Mouse (Mus musculus) midbrain, embryonic 11.5 days (tissue): ENCODE measurements around the gene Vps13d. TPM values are rescaled to one million over a fixed set of nuclear protein-coding genes. Genes with fewer than 3 reads are reported as not detected.
"Not testable (repeated sequence)": the region's sequence is repeated elsewhere in the genome, so short reads cannot be mapped to it uniquely, and the experiment has no call there.

Source experiments
- ATAC-seq: fragments of 200-750 bp; cut with Nextera tagmentation; 2 replicates; pipeline ENCODE4 v1.8.0; 2017; ENCODE audit warnings: moderate TSS enrichment, moderate library complexity; ENCODE audit not compliant: low FRiP score
- DNase-seq: peaks from one replicate; pipeline ENCODE4 v3.0.0; 2015; ENCODE audit warnings: low spot score; ENCODE audit errors: missing footprints
- H3K27ac ChIP-seq: fragments of 300-500 bp; sonication (generic); 2 replicates; pipeline ENCODE4 v1.5.1; 2014; ENCODE audit warnings: low read depth, low read length
- H3K27me3 ChIP-seq: fragments of 300-500 bp; sonication (generic); 2 replicates; pipeline ENCODE4 v1.6.1; 2014; ENCODE audit warnings: mild to moderate bottlenecking, low read length, moderate library complexity, mixed read lengths; ENCODE audit not compliant: control insufficient read depth, insufficient read depth
- H3K36me3 ChIP-seq: fragments of 300-500 bp; sonication (generic); 2 replicates; pipeline ENCODE4 v1.6.1; 2014; ENCODE audit warnings: mild to moderate bottlenecking, low read length, moderate library complexity, mixed read lengths; ENCODE audit not compliant: control insufficient read depth, insufficient read depth
- H3K4me1 ChIP-seq: fragments of 300-500 bp; sonication (generic); 2 replicates; pipeline ENCODE4 v1.6.1; 2014; ENCODE audit warnings: low read length; ENCODE audit not compliant: control insufficient read depth, insufficient read depth
- H3K4me2 ChIP-seq: fragments of 300-500 bp; sonication (generic); 2 replicates; pipeline ENCODE4 v1.6.1; 2014; ENCODE audit warnings: mild to moderate bottlenecking, moderate library complexity
- H3K4me3 ChIP-seq: fragments of 300-500 bp; sonication (generic); 2 replicates; pipeline ENCODE4 v1.5.1; 2014; ENCODE audit warnings: low read depth, low read length
- H3K9ac ChIP-seq: fragments of 300-500 bp; sonication (generic); 2 replicates; pipeline ENCODE4 v1.6.1; 2014; ENCODE audit warnings: low read length
- H3K9me3 ChIP-seq: fragments of 300-500 bp; sonication (generic); 2 replicates; pipeline ENCODE4 v1.6.1; 2016; ENCODE audit warnings: low read length; ENCODE audit not compliant: control insufficient read depth
- WGBS: fragments of 180-500 bp; shearing (Covaris S2); extraction: QIAGEN DNeasy Blood & Tissue Kit; methylation state at CpG from one replicate; pipeline ENCODE4 v1.1.7; 2014; 5-methylcytosine and 5-hydroxymethylcytosine counted together
- polyA plus RNA-seq: library from polyadenylated mRNA; unstranded; fragments of >200 nt; fragmentation: Nextera tagmentation; extraction: Ambion mirVana; gene quantifications from 2 replicates; pipeline ENCODE4 v1.2.1, GENCODE M21; 2014

The Vps13d gene
- polyA plus RNA-seq, 1 experiment from 2014 or later, result 8.7 TPM

DNA sequence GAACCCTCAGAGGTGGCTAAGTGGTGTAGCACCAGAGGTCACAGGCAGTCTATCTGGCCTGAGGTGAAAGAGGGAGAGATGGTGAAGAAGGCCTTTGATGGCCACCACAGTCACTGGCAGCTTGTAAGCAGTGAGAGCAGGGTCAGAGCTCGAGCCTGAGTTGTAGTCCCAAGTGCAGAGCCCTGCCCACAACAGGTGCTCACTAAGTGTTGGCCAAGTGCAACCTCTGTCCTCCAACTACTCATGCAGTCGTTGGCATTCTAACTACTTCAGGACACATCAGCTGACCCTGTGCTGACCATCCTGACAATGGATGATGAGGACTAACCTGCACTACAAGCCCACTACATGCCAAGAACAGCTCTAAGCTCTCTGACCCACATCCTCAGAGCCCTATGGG is 7.2 kb downstream of the Vps13d start:
- Histone ChIP-seq H3K4me3 (no peak overlapping the region), H3K4me1 (no peaks in the 10 kb centered on the region), H3K9ac (no peak overlapping the region), H3K27ac (no peak overlapping the region), H3K27me3 (no peaks in the 10 kb centered on the region), H3K36me3 (no peaks in the 10 kb centered on the region; the same call in 1 of the 2 replicates), H3K9me3 (no peaks in the 10 kb centered on the region), H3K4me2 (no peak overlapping the region)
- ATAC-seq (no peak), DNase-seq (no peak)
- 86% methylated on average over 2 of the region's 2 CpGs for WGBS

DNA sequence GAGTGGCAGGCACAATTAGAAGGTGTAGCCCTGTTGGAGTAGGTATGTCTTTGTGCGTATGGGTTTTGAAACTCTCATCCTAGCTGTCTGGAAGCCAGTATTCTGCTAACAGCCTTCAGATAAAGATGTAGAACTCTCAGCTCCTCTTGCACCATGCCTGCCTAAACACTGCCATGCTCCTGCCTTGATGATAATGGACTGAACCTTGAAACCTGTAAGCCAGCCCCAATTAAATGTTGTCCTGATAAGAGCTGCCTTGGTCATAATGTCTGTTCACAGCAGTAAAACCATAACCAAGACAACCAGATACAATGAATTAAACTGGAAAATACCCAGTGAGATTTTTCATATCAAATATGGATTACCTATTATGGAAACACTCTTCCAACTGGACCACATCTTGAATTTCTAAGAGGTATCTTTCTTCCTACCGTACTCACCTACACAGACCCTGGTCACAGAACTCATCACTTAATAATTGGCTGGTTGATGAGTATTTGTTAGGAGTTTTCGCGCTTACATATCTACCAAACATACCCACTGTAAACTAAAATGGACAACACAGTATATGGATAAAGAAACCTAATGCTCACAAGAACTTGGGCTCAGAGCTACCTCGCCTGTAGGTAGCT is 15.8 kb downstream of the Vps13d start:
- Histone ChIP-seq H3K4me2 (no peak overlapping the region), H3K4me3 (no peak overlapping the region), H3K27me3 (no peaks in the 10 kb centered on the region), H3K27ac (no peak overlapping the region), H3K4me1 (no peaks in the 10 kb centered on the region), H3K9ac (no peak overlapping the region), H3K9me3 (no peaks in the 10 kb centered on the region), H3K36me3 (peaks cover 7% of the 10 kb centered on the region)
- DNase-seq (peak; percentile 49), ATAC-seq (no peak)
- WGBS, result 97% methylated on average over 5 of the region's 5 CpGs

DNA sequence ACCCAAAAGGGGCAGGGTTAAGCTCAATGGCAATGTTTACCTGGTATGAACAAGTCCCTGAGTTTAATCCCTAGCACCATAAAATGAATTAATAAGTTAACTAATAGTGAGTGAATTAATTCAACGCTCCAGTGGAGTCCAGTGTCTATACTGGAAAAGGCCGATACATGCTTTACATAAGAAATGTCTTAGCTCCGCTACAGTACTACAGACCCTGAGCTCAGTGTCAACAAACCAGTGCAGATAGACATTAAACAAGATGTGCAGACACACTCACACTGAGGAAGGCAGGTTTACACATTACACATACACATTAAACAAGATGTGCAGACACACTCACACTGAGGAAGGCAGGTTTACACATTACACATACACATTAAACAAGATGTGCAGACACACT is 29.3 kb downstream of the Vps13d start:
- not testable (repeated sequence) for H3K27me3 ChIP-seq, H3K27ac ChIP-seq, ATAC-seq, H3K9me3 ChIP-seq, H3K9ac ChIP-seq, H3K4me1 ChIP-seq, H3K4me2 ChIP-seq, H3K4me3 ChIP-seq
- peak; percentile 44 for DNase-seq
- 86% methylated on average over 3 of the region's 3 CpGs for WGBS
- peaks cover 11% of the 10 kb centered on the region; the same call in 1 of the 2 replicates for H3K36me3 ChIP-seq

DNA sequence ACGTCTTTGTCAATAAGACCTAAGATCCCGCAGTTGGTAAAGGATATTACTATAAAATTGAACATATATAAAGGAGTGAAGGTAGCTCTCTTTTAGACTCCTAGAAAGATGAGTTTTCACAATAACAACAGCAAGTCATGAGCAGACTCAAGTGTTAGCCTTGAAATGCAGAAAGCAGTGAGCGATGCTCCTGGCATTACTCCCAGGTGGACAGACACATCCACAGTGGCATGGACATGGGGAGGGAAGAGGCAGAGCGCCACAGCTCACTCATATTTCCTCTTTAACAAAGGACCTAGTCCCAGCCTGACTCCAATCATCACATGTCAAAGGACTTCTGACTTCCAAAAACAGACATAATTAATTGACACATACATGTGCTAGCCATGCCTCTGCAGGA is 30.7 kb downstream of the Vps13d start:
- H3K27ac ChIP-seq, result no peak overlapping the region
- no peaks in the 10 kb centered on the region for H3K4me1 ChIP-seq
- ATAC-seq, result no peak
- peaks cover 10% of the 10 kb centered on the region; the same call in 1 of the 2 replicates for H3K36me3 ChIP-seq
- H3K9me3 ChIP-seq, result no peaks in the 10 kb centered on the region
- no peak overlapping the region for H3K4me2 ChIP-seq
- no peak overlapping the region for H3K4me3 ChIP-seq
- no peaks in the 10 kb centered on the region for H3K27me3 ChIP-seq
- H3K9ac ChIP-seq, result no peak overlapping the region
- DNase-seq, result no peak
- WGBS, result 95% methylated on average over 4 of the region's 4 CpGs

DNA sequence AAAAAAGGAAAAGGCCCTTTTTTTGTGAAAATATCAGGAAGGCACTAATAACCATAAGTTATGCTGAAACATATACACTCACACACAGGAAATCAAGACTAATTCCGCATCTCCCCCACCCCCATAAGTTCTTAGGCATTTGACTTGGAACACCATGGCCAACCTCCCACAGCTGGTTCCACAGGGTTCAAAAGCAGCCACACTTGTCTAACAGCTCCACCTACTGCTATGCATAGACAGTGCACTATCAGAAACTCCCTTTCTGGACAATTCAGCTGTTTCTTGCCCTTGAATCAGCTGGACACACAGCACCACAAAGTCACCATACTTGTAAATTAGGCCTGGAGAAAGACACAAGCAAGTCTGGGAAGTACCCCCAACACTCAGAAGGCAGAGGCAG is 33.6 kb downstream of the Vps13d start:
- H3K4me2 ChIP-seq, result no peak overlapping the region
- no peak overlapping the region for H3K4me3 ChIP-seq
- DNase-seq, result peak; percentile 81
- no peaks in the 10 kb centered on the region for H3K4me1 ChIP-seq
- WGBS, result 94% methylated on average over 1 of the region's 1 CpGs
- H3K9ac ChIP-seq, result no peak overlapping the region
- peaks cover 5% of the 10 kb centered on the region; the same call in 1 of the 2 replicates for H3K36me3 ChIP-seq
- 0 out of 2 replicates have a peak, but pooled peaks have one; percentile 42 for ATAC-seq
- no peaks in the 10 kb centered on the region for H3K27me3 ChIP-seq
- H3K9me3 ChIP-seq, result no peaks in the 10 kb centered on the region
- no peak overlapping the region for H3K27ac ChIP-seq

DNA sequence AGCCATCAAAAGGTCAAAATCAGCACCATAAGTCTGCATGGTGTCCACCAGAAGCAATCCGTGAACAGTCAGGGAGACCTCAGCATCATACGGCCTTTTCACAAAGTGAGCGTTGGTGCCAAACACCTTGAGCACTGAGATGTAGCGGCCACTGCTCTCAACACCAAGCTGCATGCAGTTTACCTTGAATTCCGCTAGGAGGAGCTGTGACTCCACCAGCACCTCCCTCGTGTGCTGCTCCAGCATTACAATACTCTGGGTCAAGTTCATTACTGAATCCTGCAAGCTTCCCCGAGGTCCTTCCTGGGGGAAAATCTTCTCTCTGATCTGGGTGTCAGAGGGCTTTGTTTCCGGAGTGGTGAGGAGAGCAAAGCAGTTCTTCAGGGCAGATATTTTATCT is 38.8 kb downstream of the Vps13d start:
- peaks cover 15% of the 10 kb centered on the region for H3K36me3 ChIP-seq
- no peak overlapping the region for H3K4me2 ChIP-seq
- DNase-seq, result peak; percentile 85
- no peak overlapping the region for H3K27ac ChIP-seq
- H3K4me1 ChIP-seq, result no peaks in the 10 kb centered on the region
- H3K4me3 ChIP-seq, result no peak overlapping the region
- no peaks in the 10 kb centered on the region for H3K27me3 ChIP-seq
- no peak overlapping the region for H3K9ac ChIP-seq
- ATAC-seq, result peak; percentile 69; the same call in 1 of the 2 replicates
- 51% methylated on average over 8 of the region's 8 CpGs for WGBS
- no peaks in the 10 kb centered on the region for H3K9me3 ChIP-seq

DNA sequence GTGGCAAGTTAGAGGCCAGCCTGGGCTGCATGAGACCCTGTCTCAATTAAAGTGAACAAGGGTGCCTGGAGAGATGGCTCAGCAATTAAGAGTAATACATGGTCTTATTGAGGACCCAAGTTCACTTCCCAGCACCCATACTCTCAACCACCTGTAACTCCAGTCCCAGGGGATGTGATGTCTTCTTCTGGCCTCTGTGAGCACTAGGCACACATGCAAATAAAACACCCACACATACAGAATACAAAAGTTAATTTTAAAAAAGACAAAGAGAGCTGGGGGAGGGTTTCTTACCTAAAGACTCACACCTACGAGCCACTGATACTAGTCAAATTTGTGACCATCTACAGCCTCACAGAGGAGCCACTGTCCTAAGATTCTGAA is 43.7 kb downstream of the Vps13d start:
- no peak for ATAC-seq
- no peaks in the 10 kb centered on the region for H3K27me3 ChIP-seq
- no peak overlapping the region for H3K4me3 ChIP-seq
- H3K27ac ChIP-seq, result no peak overlapping the region
- H3K36me3 ChIP-seq, result peaks cover 14% of the 10 kb centered on the region
- no peak for DNase-seq
- H3K9me3 ChIP-seq, result no peaks in the 10 kb centered on the region
- H3K4me1 ChIP-seq, result no peaks in the 10 kb centered on the region
- WGBS, result 95% methylated on average over 1 of the region's 1 CpGs
- H3K4me2 ChIP-seq, result no peak overlapping the region
- H3K9ac ChIP-seq, result no peak overlapping the region

DNA sequence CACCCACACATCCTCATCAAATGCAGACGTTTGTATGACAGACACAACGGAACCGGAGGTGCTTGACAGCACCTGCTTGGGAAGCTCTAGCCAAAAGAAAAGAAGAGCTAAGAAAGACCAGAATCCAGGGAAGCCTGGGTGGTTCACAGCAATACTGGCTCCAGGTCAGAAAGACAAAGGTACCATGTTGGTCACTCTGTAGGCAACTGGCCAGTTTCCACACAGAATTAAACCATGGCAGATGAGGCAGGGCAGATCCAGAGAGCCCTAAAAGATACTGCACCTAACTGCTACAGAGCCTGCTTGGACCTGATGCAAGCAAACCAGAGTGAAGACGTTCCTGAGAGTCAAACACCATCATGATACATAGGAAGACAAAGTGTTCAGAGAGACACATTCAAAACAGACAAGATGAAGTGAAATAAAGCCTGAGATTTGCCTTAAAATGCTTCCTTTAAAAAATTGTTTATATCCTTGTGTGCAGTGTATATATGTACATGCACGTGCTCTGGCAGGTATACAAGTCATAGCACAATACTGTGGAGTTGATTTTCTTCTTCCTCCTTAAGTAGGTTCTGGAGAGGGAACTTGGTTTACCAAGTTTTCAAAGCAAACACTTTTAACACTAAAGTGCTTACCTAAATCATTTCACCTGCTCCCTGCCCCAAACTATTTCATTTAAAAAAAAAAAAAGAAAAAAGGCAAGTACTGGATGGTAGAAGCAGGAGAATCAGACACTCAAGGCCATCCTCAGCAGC is 44.3 kb downstream of the Vps13d start:
- H3K27me3 ChIP-seq, result no peaks in the 10 kb centered on the region
- no peak overlapping the region for H3K4me3 ChIP-seq
- H3K9me3 ChIP-seq, result no peaks in the 10 kb centered on the region
- no peak overlapping the region for H3K27ac ChIP-seq
- no peak overlapping the region for H3K9ac ChIP-seq
- no peak overlapping the region for H3K4me2 ChIP-seq
- no peak for DNase-seq
- ATAC-seq, result no peak
- WGBS, result 85% methylated on average over 5 of the region's 5 CpGs
- no peaks in the 10 kb centered on the region for H3K4me1 ChIP-seq
- peaks cover 11% of the 10 kb centered on the region; the same call in 1 of the 2 replicates for H3K36me3 ChIP-seq
